Mouse (Mus musculus) liver, embryonic 16.5 days (tissue): ENCODE measurements around the gene Ush2a. TPM values are rescaled to one million over a fixed set of nuclear protein-coding genes. Genes with fewer than 3 reads are reported as not detected.

Source experiments
- ATAC-seq: fragments of 200-750 bp; cut with Nextera tagmentation; 2 replicates; pipeline ENCODE4 v1.8.0; 2017; ENCODE audit warnings: low read depth, mild to moderate bottlenecking, moderate number of reproducible peaks, moderate library complexity
- H3K27ac ChIP-seq: fragments of 300-500 bp; sonication (generic); 2 replicates; pipeline ENCODE4 v1.5.1; 2014; ENCODE audit warnings: mild to moderate bottlenecking, low read length
- H3K27me3 ChIP-seq: fragments of 300-500 bp; sonication (generic); 2 replicates; pipeline ENCODE4 v1.6.1; 2014; ENCODE audit warnings: low read depth, low read length, mixed read lengths; ENCODE audit not compliant: control insufficient read depth, insufficient read depth
- H3K36me3 ChIP-seq: fragments of 300-500 bp; sonication (generic); 2 replicates; pipeline ENCODE4 v1.6.1; 2014; ENCODE audit warnings: mild to moderate bottlenecking; ENCODE audit not compliant: control insufficient read depth, insufficient read depth
- H3K4me1 ChIP-seq: fragments of 300-500 bp; sonication (generic); 2 replicates; pipeline ENCODE4 v1.6.1; 2014; ENCODE audit warnings: low read depth, low read length, mixed read lengths; ENCODE audit not compliant: control insufficient read depth
- H3K4me2 ChIP-seq: fragments of 300-500 bp; sonication (generic); 2 replicates; pipeline ENCODE4 v1.6.1; 2014; ENCODE audit warnings: low read depth, low read length, mixed read lengths
- H3K4me3 ChIP-seq: fragments of 300-500 bp; sonication (generic); 2 replicates; pipeline ENCODE4 v1.5.1; 2014; ENCODE audit warnings: low read depth, mild to moderate bottlenecking, low read length
- H3K9ac ChIP-seq: fragments of 300-500 bp; sonication (generic); 2 replicates; pipeline ENCODE4 v1.6.1; 2014; ENCODE audit warnings: low read depth, low read length
- H3K9me3 ChIP-seq: fragments of 300-500 bp; sonication (generic); replicated peaks from 2 replicates; pipeline ENCODE4 v1.6.1; 2016; ENCODE audit warnings: low read length; ENCODE audit not compliant: control insufficient read depth
- WGBS: fragments of 180-500 bp; shearing (Covaris S2); extraction: QIAGEN DNeasy Blood & Tissue Kit; methylation state at CpG from one replicate; pipeline ENCODE4 v1.1.7; 2014; ENCODE audit not compliant: insufficient replicate concordance; 5-methylcytosine and 5-hydroxymethylcytosine counted together
- polyA plus RNA-seq: library from polyadenylated mRNA; unstranded; fragments of >200 nt; fragmentation: Nextera tagmentation; extraction: Ambion mirVana; gene quantifications from 2 replicates; pipeline ENCODE4 v1.2.1, GENCODE M21; 2015

The Ush2a gene
- polyA plus RNA-seq, 1 experiment from 2014 or later = 0.01 TPM

DNA sequence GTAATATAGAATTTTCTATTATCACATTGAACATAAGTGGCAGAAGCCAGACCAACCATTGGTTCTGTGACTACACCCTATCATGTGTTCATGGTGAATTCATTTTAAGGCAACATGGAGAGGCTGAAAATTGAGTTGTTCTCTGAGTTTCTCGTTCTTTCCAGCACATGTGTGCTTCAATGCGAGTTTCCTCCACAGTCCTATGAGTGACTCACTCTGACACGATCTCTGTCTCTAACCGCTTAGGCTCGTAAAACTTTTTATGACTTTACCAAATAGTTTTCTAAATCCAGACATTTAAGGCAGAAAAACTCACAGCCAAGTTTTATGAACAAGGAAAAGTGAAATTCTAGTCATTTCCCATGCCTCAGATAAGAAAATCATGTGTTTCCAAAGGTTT lies 597.9 kb downstream of the Ush2a start:
- H3K27me3 ChIP-seq = no peaks in the 10 kb centered on the region
- no peaks in the 10 kb centered on the region for H3K36me3 ChIP-seq
- no peak for ATAC-seq
- no peak overlapping the region for H3K9ac ChIP-seq
- WGBS = 73% methylated on average over 5 of the region's 5 CpGs
- no peaks in the 10 kb centered on the region for H3K4me1 ChIP-seq
- no peak overlapping the region for H3K4me3 ChIP-seq
- H3K9me3 ChIP-seq = no peaks in the 10 kb centered on the region
- no peak overlapping the region for H3K4me2 ChIP-seq
- H3K27ac ChIP-seq = no peak overlapping the region

DNA sequence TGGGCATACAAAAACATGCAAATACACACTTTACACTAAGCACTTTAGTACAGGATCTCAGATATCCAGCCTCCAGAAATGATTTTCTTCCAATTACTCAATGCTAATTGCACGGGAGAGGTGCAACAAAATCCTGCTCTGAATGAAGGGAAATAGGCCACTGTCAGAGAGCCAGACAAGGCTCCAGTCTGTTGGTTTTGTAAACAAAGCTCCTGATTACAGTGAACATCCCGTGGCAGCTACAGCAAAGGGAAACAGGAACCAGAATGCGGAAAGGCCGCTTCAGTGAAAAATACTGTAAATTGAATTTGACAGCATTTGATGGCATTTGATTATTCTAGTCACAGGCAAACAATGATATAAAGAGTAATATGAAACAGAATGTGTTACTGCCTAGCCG lies 604.1 kb downstream of the Ush2a start:
- H3K4me2 ChIP-seq = no peak overlapping the region
- ATAC-seq = no peak
- WGBS = 45% methylated on average over 5 of the region's 5 CpGs
- no peaks in the 10 kb centered on the region for H3K4me1 ChIP-seq
- no peaks in the 10 kb centered on the region for H3K36me3 ChIP-seq
- no peak overlapping the region for H3K27ac ChIP-seq
- no peak overlapping the region for H3K4me3 ChIP-seq
- H3K27me3 ChIP-seq = no peaks in the 10 kb centered on the region
- no peak overlapping the region for H3K9ac ChIP-seq
- no peaks in the 10 kb centered on the region for H3K9me3 ChIP-seq

DNA sequence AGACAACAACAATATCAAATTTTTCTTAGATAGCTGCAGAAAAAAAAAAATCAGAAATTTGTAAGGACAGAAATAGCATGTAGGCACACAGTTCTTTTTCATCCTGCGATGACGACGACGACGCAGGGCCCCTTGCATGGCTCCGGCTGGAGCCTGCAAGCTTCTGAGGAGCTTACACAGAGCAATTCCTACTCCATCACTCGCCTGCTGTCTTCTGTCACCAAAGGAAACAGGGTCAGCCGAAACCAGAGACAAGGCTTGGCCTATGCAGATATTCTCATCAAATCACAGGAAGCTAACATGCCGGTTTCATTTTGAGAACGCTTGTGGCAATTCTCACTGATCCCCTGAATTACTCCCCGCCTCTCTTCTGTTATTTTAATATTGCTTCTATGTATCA lies 604.7 kb downstream of the Ush2a start:
- ATAC-seq = no peak
- H3K36me3 ChIP-seq = no peaks in the 10 kb centered on the region
- no peak overlapping the region for H3K9ac ChIP-seq
- H3K27me3 ChIP-seq = no peaks in the 10 kb centered on the region
- H3K4me2 ChIP-seq = no peak overlapping the region
- no peaks in the 10 kb centered on the region for H3K9me3 ChIP-seq
- no peaks in the 10 kb centered on the region for H3K4me1 ChIP-seq
- no peak overlapping the region for H3K27ac ChIP-seq
- 70% methylated on average over 11 of the region's 11 CpGs for WGBS
- no peak overlapping the region for H3K4me3 ChIP-seq

DNA sequence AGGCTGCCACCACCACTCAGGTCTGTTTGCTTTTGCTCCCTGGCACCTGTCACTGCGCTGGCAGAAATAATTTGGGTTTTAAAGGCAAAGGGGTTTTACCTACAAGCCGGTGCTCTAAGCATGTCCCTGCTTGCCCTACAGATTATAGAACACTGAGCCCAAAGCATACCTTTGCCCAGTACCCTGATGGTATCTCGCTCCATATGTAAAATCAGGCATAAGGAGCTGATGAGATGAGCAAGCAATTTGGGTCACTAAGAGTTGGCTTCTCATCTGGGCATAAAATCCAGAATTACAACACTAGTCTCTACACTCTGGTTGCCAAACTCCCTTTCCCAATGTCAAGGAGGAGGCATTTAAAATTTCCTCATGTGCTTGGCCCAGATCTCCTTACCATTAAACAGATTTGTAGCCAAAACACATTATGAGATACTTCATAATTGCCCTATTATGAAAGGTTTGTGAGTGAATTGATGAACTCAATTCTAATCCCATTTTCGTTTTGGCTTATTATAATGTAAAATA lies 616.8 kb downstream of the Ush2a start:
- H3K9ac ChIP-seq = no peak overlapping the region
- no peak overlapping the region for H3K4me2 ChIP-seq
- WGBS = 63% methylated on average over 4 of the region's 4 CpGs
- no peak overlapping the region for H3K4me3 ChIP-seq
- no peak overlapping the region for H3K27ac ChIP-seq
- no peak for ATAC-seq
- no peaks in the 10 kb centered on the region for H3K4me1 ChIP-seq
- no peaks in the 10 kb centered on the region for H3K27me3 ChIP-seq
- H3K9me3 ChIP-seq = no peaks in the 10 kb centered on the region
- no peaks in the 10 kb centered on the region for H3K36me3 ChIP-seq

DNA sequence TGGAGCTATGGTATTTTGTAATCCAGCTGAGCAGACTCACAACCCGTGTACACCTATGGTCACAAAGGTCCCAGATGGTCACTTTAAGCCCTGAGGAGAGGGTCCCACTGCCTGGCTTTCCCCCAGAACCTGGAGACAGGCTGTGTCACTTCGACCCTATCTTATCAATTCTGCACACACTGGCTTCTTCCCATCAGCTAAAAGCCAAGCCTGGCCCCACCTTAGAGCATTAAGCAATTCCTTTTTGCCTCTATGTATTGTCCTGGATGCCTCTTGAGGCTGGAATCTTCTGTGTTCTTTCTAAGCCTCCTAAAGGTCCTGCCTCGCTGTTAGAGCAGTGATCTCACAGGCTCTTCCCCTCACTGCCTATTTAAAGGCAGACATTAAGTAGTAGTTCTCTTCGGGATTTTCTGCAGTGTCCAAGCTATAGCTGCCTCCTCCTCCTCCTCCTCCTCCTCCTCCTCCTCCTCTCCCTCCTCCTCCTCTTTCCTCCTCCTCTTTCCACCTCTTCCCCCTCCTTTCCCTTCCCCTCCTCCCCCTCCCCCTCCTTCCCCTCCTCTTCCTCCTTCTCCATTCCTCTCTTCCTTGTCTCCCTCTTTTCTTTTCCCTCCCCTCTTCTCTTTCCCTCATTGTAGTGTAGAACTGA lies 635.2 kb downstream of the Ush2a start:
- H3K4me2 ChIP-seq = peak overlapping the region; percentile 34; the same call in 1 of the 2 replicates
- H3K27me3 ChIP-seq = no peaks in the 10 kb centered on the region
- WGBS = 14% methylated on average over 4 of the region's 4 CpGs
- no peaks in the 10 kb centered on the region for H3K36me3 ChIP-seq
- no peak overlapping the region for H3K27ac ChIP-seq
- H3K4me3 ChIP-seq = no peak overlapping the region
- H3K9me3 ChIP-seq = no peaks in the 10 kb centered on the region
- peaks cover 7% of the 10 kb centered on the region for H3K4me1 ChIP-seq
- peak; percentile 80 for ATAC-seq
- H3K9ac ChIP-seq = no peak overlapping the region

DNA sequence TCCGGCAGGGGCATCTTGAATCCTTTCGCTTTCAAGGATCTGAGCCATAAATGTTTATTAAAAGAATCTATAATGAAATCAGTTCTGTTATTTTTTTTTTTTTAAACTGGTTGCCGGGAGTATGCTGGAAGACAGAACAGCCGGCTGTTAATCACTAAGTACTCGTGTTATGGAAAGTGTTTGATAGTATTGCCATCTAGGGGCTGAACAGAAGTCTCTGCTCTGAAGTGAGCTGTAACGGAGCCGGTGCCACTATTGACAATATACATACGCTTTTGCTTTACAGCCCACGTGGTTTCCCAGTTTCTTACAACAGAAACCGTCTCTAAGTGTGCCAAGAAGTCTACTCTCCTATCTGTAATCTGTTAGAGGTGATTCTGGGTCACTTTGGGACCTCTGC lies 642.3 kb downstream of the Ush2a start:
- no peak overlapping the region for H3K9ac ChIP-seq
- H3K4me1 ChIP-seq = no peaks in the 10 kb centered on the region
- H3K36me3 ChIP-seq = no peaks in the 10 kb centered on the region
- ATAC-seq = no peak
- H3K4me3 ChIP-seq = no peak overlapping the region
- H3K27me3 ChIP-seq = no peaks in the 10 kb centered on the region
- no peaks in the 10 kb centered on the region for H3K9me3 ChIP-seq
- no peak overlapping the region for H3K27ac ChIP-seq
- no peak overlapping the region for H3K4me2 ChIP-seq
- WGBS = 54% methylated on average over 10 of the region's 10 CpGs

DNA sequence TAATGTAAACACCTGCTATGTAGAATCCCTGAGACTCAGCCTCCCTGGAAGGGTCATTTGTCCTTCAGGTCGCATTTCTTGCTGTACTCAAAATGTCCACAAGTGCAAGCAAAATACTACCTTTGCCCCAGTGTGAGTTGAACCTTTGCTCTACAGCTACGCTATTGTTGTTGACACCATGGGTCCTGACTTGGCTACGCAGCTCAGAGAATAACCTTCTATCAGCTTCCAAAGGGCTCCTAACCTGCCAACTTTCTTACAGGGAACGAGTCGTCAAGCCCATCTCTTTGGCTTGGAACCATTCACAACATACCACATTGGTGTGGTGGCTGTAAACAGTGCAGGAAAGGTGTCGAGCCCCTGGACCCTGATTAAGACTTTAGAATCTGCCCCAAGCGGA lies 644.4 kb downstream of the Ush2a start:
- WGBS = 61% methylated on average over 7 of the region's 7 CpGs
- Histone ChIP-seq H3K27me3 (no peaks in the 10 kb centered on the region), H3K4me3 (no peak overlapping the region), H3K9ac (no peak overlapping the region), H3K9me3 (no peaks in the 10 kb centered on the region), H3K27ac (no peak overlapping the region), H3K36me3 (no peaks in the 10 kb centered on the region), H3K4me2 (no peak overlapping the region), H3K4me1 (no peaks in the 10 kb centered on the region)
- ATAC-seq = no peak

DNA sequence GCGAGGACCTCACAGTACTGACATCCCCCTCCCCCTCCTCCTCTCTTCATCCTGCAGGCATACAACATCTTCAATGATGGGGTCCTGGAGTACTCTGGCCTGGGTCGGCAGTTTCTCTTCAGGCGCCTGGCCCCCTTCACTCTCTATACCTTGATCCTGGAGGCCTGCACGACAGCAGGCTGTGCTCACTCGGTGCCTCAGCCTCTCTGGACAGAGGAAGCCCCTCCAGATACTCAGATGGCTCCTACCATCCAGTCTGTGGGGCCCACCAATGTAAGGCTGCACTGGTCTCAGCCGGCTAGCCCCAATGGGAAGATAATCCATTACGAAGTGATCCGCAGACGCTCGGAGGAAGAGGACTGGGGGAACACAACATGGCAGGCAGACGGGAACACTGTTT lies 648.8 kb downstream of the Ush2a start:
- H3K27me3 ChIP-seq = no peaks in the 10 kb centered on the region
- no peak overlapping the region for H3K4me2 ChIP-seq
- no peaks in the 10 kb centered on the region for H3K36me3 ChIP-seq
- no peak overlapping the region for H3K4me3 ChIP-seq
- ATAC-seq = no peak
- no peak overlapping the region for H3K27ac ChIP-seq
- 72% methylated on average over 11 of the region's 11 CpGs for WGBS
- H3K9me3 ChIP-seq = no peaks in the 10 kb centered on the region
- H3K4me1 ChIP-seq = no peaks in the 10 kb centered on the region
- H3K9ac ChIP-seq = no peak overlapping the region

DNA sequence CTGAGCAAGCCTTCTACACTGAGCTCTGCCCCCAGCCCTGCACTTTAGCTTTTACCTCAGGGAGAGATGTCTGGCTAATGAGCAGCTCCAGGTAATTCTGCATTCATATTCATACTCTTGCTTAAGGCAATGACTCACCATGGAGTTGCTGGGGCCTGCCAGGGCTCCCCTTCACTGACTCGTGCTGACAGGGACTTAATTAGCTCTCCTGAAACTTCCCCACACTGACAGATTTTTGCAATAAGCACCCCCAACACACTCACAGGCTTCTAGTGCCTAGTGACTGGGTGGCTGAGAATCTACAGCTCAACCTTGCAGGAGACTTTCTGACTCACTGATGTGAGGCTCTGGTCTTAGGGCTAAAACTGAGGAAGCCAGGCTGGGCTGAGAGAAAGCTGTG lies 658.1 kb downstream of the Ush2a start:
- H3K9ac ChIP-seq = no peak overlapping the region
- no peaks in the 10 kb centered on the region for H3K4me1 ChIP-seq
- ATAC-seq = no peak
- 27% methylated on average over 1 of the region's 1 CpGs for WGBS
- 0 out of 2 replicates have a peak, but pooled peaks cover 2% of the 10 kb centered on the region for H3K9me3 ChIP-seq
- no peaks in the 10 kb centered on the region for H3K36me3 ChIP-seq
- H3K27me3 ChIP-seq = no peaks in the 10 kb centered on the region
- no peak overlapping the region for H3K4me2 ChIP-seq
- H3K27ac ChIP-seq = no peak overlapping the region
- no peak overlapping the region for H3K4me3 ChIP-seq
